Mouse (Mus musculus) heart, adult 11 months (tissue): Measurements from ENCODE around the gene Cd37.
A peak's percentile ranks its signal among the peaks of the same experiment; 100 is the strongest.

Experiments
- DNase-seq: peaks from one replicate; pipeline ENCODE4 v3.0.0; 2022

The Cd37 gene

DNA sequence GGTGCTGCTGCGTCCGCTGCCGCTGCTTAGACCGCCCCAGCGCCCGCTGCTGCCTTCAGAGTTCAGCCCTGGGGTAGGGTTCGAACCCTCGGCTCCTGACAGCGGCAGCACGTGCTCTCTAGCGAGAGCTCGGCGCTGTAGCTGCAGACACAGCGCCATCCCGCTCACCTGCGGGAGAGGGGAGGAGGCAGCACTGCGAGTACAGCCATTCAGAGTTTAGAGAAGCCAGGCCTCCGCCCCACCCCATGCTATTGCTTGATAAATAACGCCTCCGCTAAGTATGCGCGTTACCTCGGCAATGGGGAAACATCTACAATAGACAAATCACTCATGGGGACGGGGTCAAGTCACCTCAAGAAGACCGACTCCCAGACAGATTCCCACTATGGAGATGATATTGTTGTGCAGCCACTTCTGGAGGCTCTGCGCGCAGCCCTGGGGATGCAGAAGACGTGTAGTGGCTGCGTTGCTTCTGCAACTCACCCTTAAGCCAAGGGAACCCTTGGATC, 4.5 kb downstream of the Cd37 start:
- DNase-seq = peak; percentile 91

DNA sequence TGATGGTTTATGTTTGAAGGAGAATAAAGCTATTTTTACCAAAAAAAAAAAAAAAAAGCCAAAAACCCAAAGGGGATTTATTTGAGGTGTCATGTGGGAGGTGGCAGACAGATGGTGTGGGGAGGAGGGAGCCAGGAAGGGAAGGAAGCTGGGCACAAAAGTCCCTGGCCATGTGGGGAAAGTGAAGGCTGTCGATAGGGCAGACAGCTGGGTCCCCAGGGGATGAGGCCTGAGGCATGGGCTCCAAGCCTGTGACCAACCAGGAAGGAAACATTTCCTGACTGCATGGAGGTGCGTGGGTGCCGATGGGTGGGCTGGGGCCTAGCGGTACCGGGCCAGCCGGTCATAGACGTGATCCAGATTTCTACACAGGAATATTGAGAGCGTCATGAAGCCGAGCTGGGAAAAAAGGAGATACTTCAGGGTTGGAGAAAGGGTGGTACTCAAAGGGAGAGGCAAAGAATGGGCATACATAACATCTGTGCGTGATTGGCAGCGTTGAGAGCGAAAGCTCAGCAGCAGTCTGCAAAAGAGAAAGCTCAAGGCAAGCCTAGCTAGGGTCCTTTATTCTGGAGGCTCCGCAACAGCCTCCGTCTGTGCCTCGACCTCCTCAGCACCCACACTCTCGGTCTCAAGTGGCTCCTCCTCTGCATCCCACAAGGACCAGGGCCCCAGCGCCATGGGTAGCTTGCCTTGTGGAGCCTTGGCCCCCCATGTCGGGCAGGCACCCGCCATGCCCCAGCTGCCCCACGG, 5.2 kb downstream of the Cd37 start:
- DNase-seq = peak; percentile 95

- DNase-seq = peak; percentile 88
Measured at GRCm38 (mm10) chr7:45232716-45233465, 6.0 kb downstream of the Cd37 start.

GRCm38 (mm10) chr7:45231941-45232340, 7.0 kb downstream of the Cd37 start:
- peak; percentile 85 for DNase-seq

DNA sequence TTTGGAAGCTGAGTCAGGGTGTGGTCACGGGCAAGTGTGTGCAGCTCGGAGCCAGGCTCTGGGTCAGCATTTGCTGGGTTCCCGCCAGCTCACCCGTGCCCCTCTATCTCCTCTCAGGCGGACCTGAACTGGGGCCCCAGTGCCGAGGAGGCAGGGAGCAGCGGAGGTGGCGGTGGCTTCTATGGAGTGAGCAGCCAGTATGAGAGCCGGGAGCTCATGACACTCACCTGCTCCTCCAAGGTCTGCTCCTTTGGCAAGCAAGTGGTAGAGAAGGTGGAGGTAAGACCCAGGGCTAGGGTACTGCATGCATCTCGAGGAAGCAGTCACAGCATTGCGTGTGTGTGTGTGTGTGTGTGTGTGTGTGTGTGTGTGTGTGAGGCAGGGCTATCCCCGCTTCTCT, 7.7 kb downstream of the Cd37 start:
- peak; percentile 84 for DNase-seq

DNA sequence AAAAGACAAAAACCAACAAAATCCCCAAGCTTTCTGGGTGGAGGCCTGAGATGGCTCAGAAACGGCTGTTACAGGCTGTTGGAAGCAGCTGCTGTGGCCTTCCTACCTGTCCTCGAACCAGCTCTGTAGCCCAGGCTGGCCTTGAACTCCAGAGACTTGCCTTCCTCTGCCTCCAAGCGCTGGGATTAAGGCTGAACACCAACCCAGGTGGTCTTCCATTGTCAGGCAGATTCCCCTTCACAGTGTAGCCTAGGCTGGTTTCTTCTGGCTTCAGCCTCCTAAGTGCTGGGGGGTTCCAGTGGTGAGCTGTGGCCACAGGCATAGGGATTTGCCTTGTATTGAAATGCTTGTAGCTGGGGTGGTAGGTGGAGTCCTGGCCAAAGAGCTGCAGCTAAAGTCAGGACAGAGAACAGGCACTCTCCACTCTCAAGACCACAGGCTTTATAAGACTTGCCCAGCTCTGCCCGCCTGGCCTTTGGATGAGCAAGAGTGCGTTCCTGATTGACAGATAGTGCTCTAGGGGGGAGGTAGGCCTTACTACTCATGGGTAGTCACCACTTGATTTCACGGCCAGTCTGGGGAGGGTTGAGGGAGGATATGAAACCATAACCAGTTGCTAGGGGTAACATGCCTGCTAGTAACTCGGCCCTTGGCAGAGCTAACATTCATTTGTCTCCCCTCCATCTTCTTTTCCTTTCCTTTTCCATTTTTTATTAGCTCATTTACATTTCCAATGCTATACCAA, 9.3 kb downstream of the Cd37 start:
- DNase-seq = peak; percentile 80

DNA sequence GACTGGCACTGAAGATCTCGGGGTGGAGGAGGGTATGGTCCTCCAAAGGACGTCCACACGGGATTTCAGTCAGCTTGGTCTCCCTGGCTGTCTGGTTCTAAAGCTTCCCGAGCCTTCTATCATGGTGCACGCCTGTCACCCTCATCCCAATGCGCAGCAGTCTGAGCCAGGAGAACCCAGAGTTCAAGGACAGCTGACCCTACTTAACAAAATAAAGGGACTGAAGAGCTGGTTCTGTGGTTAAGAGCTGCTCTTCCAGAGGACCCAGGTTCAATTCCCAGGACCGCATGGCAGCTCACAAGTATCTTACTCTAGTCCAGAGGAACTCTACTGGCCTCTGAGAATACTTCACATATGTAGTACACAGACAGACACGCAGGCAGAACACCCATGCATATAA, 9.9 kb downstream of the Cd37 start:
- no peak for DNase-seq

GRCm38 (mm10) chr7:45228548-45228947, 10.4 kb downstream of the Cd37 start:
- peak; percentile 78 for DNase-seq

DNA sequence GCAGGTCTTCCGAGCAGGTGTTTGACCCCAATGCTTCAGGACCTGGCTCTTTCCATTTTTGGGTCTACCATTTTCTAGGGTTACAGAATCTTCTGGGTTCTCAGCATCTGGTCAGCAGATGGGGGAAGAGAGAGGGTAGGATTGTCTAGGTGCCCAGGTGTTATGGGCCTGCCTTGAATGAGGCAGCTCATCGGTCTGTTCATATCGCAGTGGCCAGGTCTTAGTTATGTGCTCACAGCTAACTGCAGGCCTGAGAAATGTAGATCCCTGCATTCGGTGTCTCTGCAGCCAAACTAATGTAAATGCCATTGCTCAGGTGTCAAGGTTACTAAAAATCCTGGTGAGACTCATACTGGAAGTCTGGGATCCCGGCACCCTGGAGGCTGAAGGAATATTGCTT, 12.5 kb downstream of the Cd37 start:
- DNase-seq = peak; percentile 74

DNA sequence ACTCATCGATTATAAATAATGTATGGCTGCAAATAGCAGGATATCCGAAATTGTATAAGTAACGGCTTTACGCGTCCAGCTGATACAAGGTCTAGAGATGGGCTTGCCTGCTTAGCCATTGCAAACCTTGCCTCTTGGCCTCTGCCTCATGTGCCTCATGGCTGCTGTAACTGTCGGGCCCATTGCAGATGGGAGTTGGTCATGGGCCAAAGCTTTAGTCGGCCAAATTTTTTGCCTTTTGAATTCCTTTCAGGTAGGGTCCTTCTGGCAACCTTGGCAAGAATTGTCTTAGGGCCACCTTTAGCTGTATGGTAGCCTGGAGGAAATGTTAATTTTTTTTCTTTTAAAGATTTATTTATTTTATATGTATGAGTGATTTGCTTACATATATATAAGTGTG, 14.1 kb downstream of the Cd37 start:
- no peak for DNase-seq

- no peak for DNase-seq
Measured at GRCm38 (mm10) chr7:45221680-45222079, 17.2 kb downstream of the Cd37 start.

- peak; percentile 97 for DNase-seq
Measured at GRCm38 (mm10) chr7:45216442-45217183, 22.3 kb downstream of the Cd37 start.

DNA sequence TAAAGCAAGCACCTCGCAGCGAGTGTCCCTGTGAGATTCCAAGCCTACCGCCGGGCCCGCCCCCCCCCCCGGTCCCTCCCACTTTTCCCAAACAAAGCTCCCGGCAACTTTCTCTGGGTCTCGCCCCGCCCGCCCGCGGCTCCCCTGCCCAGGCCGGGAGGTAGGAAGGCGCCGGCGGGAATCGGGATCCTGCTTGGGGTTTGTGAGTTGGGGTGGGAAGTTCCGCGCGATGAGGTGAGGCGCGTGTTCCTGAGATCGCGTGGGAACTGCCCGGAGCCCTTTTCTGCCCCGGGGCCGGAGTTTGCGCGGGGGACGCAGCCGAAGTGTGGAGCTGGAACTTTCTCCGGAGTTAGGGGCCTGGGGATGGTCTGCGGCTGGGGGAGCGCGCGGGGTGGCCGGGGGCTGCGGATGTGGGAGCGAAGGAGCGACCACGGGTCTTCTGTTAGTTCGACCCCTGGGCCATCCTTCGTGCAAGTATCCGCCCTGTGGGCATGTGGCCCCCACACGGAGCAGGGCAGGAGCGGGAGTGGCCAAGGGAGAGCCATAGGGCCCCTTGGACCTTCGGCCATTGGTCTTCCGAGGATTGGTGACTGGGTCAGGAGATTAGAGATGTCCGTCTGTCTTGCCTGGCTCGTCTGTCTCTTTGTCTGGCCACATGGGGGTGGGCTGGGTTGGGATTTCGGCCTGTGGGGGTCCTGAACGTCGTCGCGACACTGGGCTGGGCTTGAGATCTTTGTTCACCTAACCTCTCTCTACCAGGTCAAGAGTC, 23.1 kb downstream of the Cd37 start, which contains the start of gene Tead2:
Tead2 (plus strand) TSS at position 81 of the 769 bp plus-strand sequence.
- DNase-seq = peak; percentile 96

DNA sequence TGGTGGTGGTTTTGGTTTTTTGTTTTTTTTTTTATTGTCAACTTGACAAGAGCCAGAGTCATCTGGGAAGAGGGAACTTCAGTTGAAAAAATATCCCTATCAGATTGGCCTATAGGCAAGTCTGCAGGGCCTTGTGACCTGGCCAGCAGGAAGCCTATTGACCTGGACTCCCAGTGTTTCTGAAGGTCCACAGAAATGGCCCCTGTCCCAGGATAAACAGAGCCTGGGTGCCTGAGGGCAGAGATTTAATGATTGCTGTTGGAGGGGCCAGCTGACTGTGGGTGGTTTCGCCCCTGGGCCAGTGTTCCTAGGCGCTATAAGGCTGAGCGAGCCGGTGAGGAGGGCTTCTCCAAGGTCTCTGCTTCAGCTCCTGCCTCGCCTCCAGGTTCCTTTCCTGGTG, 25.2 kb downstream of the Cd37 start:
- DNase-seq = no peak

DNA sequence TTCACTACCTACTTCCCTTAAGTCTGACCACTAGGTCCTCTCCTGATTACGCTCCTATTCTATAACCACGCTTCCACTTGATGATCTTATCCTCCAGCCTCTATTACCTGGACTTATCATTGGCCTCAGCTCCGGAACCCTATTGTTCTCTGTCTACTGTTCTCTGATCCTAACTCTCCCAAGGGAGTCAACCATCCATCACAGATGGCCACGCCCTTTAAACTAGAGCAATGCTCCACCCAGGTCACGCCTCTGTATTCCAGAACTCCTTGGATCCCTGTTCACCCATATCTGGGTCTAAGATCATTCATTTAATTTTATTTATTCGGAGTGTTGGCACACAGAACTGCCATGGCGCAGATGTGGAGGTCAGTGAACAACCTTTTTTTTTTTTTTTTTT, 26.6 kb downstream of the Cd37 start:
- DNase-seq = no peak

DNA sequence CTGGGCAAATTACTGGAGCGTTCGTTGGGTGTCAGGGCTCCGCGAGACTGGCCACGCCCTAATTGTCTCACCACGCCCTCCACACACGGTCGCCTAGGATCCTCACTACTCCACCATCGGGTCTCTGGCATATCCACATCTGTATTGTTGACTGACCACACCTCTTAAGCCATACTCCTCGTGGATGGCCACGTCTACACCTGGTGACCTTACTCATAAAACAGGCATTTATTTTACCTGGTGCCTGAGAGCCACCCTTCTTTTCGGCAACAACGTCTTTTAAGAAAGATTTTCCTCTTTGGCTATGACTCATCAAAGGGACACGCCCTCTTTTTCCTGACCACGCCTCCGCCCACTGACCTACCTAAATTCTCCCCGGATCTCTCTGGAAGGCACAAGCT, 27.1 kb downstream of the Cd37 start, which contains the start of gene Dkkl1:
Dkkl1 (minus strand) TSS at position 297 of the 401 bp plus-strand sequence.
- no peak for DNase-seq

DNA sequence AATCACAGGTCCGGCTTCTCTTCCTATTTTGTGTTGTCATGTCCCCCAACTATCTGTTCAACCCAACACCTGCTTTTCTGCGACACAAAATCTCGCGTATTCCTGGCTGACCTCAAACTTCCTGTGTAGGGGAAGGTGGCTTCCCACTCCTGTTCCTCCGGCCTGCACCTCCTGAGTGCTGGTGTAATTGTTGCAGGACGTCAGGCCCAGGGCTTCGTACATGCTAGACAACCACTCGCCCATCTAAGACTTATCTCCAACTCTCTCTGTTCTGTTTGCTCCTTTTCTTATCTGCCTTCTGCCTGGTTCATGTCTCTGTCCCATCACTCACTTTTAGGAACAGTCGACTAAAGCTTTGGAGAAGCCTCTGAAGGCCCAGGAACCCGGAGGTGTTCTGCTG, 27.8 kb downstream of the Cd37 start:
- DNase-seq = no peak

- no peak for DNase-seq
Measured at GRCm38 (mm10) chr7:45208260-45208659, 30.7 kb downstream of the Cd37 start.

DNA sequence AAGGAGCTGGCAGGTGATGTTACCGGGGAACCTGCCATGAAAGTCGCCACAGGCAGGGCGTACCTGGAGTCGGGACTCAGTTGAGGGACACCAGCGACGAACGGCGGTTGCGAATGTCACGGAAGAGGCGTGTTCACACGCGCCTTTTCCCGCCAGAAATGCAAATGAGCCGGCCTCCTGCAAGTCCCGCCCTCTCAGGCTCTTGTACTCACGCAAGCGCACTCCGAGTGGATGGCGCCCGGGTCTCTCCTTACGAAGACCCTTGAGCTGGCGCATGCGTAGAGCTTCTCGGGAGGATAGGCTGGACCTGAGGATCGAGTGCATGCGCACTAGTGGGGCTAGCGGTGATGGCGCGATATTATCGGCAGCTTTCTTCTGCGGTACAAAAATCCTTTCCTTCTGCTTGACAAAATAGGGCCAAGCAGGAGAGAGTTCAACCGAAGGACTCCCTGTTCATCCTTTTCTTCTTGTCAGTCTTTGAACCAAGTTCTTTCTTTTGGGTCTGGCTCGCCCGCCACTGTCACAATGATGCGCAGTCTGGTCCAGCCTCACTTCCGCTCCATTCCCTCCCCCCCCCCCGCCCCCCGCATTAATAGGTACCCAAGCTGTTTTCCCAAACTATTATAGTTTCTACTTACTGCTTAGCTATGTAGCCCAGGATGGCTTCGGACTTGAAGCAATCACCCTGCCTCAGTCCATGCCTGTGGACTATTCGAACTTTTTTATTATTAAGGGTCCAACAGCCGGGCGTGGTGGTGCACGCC, 34.4 kb downstream of the Cd37 start, which contains the start of gene Ccdc155:
Ccdc155 (minus strand) TSS at position 513 of the 764 bp plus-strand sequence.
- DNase-seq = peak; percentile 99

- no peak for DNase-seq
Measured at GRCm38 (mm10) chr7:45202654-45203053, 36.3 kb downstream of the Cd37 start.

DNA sequence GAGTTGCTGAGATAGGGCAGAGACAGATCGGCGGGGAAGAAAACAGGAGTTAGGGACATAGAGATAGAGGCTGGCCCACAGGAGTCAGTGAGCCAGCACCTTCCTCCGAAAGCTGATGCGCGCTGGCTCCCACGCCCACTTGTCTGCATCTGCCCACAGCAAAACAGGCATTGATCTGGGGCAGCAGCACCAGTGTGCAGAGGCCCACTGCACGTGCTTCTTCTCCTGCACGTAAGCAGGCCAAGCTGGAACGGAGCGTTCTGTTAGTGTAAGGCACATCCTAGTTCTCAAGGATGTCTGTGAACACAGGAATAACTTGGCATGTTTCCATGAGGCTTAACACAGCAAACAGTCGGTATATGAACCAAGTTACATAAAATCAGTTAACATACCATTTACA, 40.0 kb downstream of the Cd37 start:
- DNase-seq = no peak
